In the genomic region with DNA sequence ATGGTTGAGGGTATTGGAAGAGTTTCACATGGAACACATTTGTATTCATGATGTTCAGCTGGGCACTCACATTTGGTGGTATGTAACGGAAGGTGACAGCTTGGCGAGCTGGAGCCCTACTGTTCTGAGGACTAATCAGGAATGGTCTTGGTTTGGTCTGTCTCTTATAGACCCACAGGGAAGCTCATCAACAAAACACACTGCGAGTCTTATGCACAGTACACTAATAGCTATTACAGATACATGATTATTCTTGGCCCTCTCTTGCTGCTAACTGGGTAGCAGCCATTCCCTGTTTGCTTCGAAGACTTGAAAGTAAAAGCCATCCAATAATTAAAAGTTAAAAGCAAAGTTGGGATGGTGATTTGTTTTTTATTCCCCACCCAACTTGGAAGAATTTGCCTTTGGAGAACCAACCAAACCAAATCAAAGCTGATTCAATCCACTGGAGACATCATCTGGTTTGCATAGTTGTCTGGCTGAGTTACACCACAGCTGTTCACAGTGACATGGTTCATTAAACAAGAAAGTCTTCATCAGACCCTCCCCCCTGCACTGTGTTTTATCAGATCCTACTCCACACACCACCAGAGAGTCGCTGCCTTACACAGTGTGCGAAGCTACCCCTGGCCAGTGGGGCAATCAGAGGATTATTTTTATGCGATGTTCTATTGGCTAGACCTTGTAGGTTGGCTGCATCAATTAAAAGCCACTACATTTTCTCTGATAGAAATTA, we compare ENCODE assay signal across 17 mouse cellular contexts.
DNase-seq lines count a peak whose midpoint lies in the region; ATAC-seq and TF ChIP-seq lines count a peak whose summit lies in the region.
"Had no signal": no experiment of that assay in that cellular context is flagged by ENCODE, and none has a peak within 500 bp of the region (broad histone marks: within the 10 kb centered on the region; RNA-seq: fewer than 3 reads in every experiment).

No protein-coding gene starts in this region.

- H3K9ac ChIP-seq in forebrain, embryonic 16.5 days (replicated peaks; ENCODE audit: low read depth, low read length): no peak overlapping the region
- no peak overlapping the region for H3K9ac ChIP-seq in forebrain, embryonic 13.5 days
- H3K9ac ChIP-seq in midbrain, embryonic 16.5 days (ENCODE audit: low read depth, low read length): no peak overlapping the region
- no peak overlapping the region for H3K9ac ChIP-seq in midbrain, embryonic 15.5 days
- no peak overlapping the region for H3K9ac ChIP-seq in hindbrain, embryonic 13.5 days
- no peak overlapping the region for H3K9ac ChIP-seq in lung, postnatal 0 days (replicated peaks; ENCODE audit: low read depth)
- H3K9ac ChIP-seq: heart, embryonic 12.5 days; limb, embryonic 15.5 days had no signal

- no peak overlapping the region for H3K4me3 ChIP-seq in forebrain, embryonic 16.5 days (replicated peaks; ENCODE audit: low read length)
- H3K4me3 ChIP-seq in forebrain, embryonic 13.5 days: no peak overlapping the region
- no peak overlapping the region for H3K4me3 ChIP-seq in midbrain, embryonic 16.5 days (ENCODE audit: low read depth, low read length)
- H3K4me3 ChIP-seq in midbrain, embryonic 15.5 days: no peak overlapping the region
- no peak overlapping the region for H3K4me3 ChIP-seq in hindbrain, embryonic 13.5 days
- no peak overlapping the region for H3K4me3 ChIP-seq in lung, postnatal 0 days (ENCODE audit: low read depth, low read length)
- H3K4me3 ChIP-seq: heart, embryonic 12.5 days; left cerebral cortex, adult 2 months; limb, embryonic 15.5 days had no signal

- H3K9me3 ChIP-seq in forebrain, embryonic 16.5 days (ENCODE audit: control insufficient read depth, low read length): no peaks in the 10 kb centered on the region
- H3K9me3 ChIP-seq in forebrain, embryonic 13.5 days (replicated peaks): no peaks in the 10 kb centered on the region
- no peaks in the 10 kb centered on the region for H3K9me3 ChIP-seq in midbrain, embryonic 16.5 days (replicated peaks; ENCODE audit: control insufficient read depth, low read length, poor library complexity, severe bottlenecking)
- no peaks in the 10 kb centered on the region for H3K9me3 ChIP-seq in midbrain, embryonic 15.5 days
- no peaks in the 10 kb centered on the region for H3K9me3 ChIP-seq in hindbrain, embryonic 13.5 days
- H3K9me3 ChIP-seq in lung, postnatal 0 days (ENCODE audit: low read length): no peaks in the 10 kb centered on the region
- H3K9me3 ChIP-seq: heart, embryonic 12.5 days; limb, embryonic 15.5 days had no signal

- no peaks in the 10 kb centered on the region for H3K27me3 ChIP-seq in forebrain, embryonic 16.5 days (replicated peaks; ENCODE audit: control insufficient read depth, insufficient read depth, low read length)
- H3K27me3 ChIP-seq in forebrain, embryonic 13.5 days: no peaks in the 10 kb centered on the region
- no peaks in the 10 kb centered on the region for H3K27me3 ChIP-seq in midbrain, embryonic 16.5 days (ENCODE audit: control insufficient read depth, insufficient read depth, low read depth, low read length)
- no peaks in the 10 kb centered on the region for H3K27me3 ChIP-seq in midbrain, embryonic 15.5 days (replicated peaks)
- no peaks in the 10 kb centered on the region for H3K27me3 ChIP-seq in hindbrain, embryonic 13.5 days
- H3K27me3 ChIP-seq in lung, postnatal 0 days (replicated peaks; ENCODE audit: insufficient read depth, low read length): no peaks in the 10 kb centered on the region

- H3K27ac ChIP-seq in forebrain, embryonic 16.5 days (ENCODE audit: low read length): no peak overlapping the region
- no peak overlapping the region for H3K27ac ChIP-seq in forebrain, embryonic 13.5 days
- no peak overlapping the region for H3K27ac ChIP-seq in midbrain, embryonic 16.5 days (ENCODE audit: low read length)
- H3K27ac ChIP-seq in midbrain, embryonic 15.5 days: no peak overlapping the region
- no peak overlapping the region for H3K27ac ChIP-seq in hindbrain, embryonic 13.5 days
- no peak overlapping the region for H3K27ac ChIP-seq in lung, postnatal 0 days (ENCODE audit: low read length)
- H3K27ac ChIP-seq: left cerebral cortex, adult 2 months; limb, embryonic 15.5 days; macrophage had no signal

- H3K4me2 ChIP-seq in forebrain, embryonic 16.5 days (ENCODE audit: low read length): no peak overlapping the region
- H3K4me2 ChIP-seq in forebrain, embryonic 13.5 days: no peak overlapping the region
- H3K4me2 ChIP-seq in midbrain, embryonic 16.5 days (ENCODE audit: low read length): no peak overlapping the region
- no peak overlapping the region for H3K4me2 ChIP-seq in midbrain, embryonic 15.5 days
- H3K4me2 ChIP-seq in hindbrain, embryonic 13.5 days: no peak overlapping the region
- H3K4me2 ChIP-seq in lung, postnatal 0 days (replicated peaks; ENCODE audit: low read depth, low read length): no peak overlapping the region
- H3K4me2 ChIP-seq: heart, embryonic 12.5 days; limb, embryonic 15.5 days had no signal

- no peak for TF ChIP-seq EP300 in lung, postnatal 0 days (IDR thresholded peaks at IDR 0.05)

- 82% methylated on average over 7 of the region's 7 CpGs for WGBS in forebrain, embryonic 16.5 days
- 84% methylated on average over 7 of the region's 7 CpGs for WGBS in forebrain, embryonic 13.5 days
- 69% methylated on average over 7 of the region's 7 CpGs for WGBS in midbrain, embryonic 16.5 days
- 64% methylated on average over 7 of the region's 7 CpGs for WGBS in midbrain, embryonic 15.5 days
- WGBS in hindbrain, embryonic 13.5 days: 56% methylated on average over 7 of the region's 7 CpGs
- WGBS in lung, postnatal 0 days: 80% methylated on average over 7 of the region's 7 CpGs

- ATAC-seq in forebrain, embryonic 16.5 days: 0 out of 2 replicates have a peak, but pooled peaks have one; percentile 55
- no peak for ATAC-seq in forebrain, embryonic 13.5 days
- 0 out of 2 replicates have a peak, but pooled peaks have one; percentile 32 for ATAC-seq in midbrain, embryonic 16.5 days
- ATAC-seq in midbrain, embryonic 15.5 days (replicated peaks): no peak
- peak; percentile 56; the same call in 1 of the 2 replicates for ATAC-seq in hindbrain, embryonic 13.5 days (ENCODE audit: low FRiP score)
- no peak for ATAC-seq in lung, postnatal 0 days
- ATAC-seq: intestine, postnatal 0 days had no signal

- no peaks in the 10 kb centered on the region for H3K36me3 ChIP-seq in forebrain, embryonic 16.5 days (ENCODE audit: control insufficient read depth, insufficient read depth)
- no peaks in the 10 kb centered on the region for H3K36me3 ChIP-seq in forebrain, embryonic 13.5 days (ENCODE audit: poor library complexity, severe bottlenecking)
- no peaks in the 10 kb centered on the region for H3K36me3 ChIP-seq in midbrain, embryonic 16.5 days (ENCODE audit: control insufficient read depth, insufficient read depth, low read length)
- no peaks in the 10 kb centered on the region for H3K36me3 ChIP-seq in midbrain, embryonic 15.5 days (replicated peaks)
- no peaks in the 10 kb centered on the region for H3K36me3 ChIP-seq in hindbrain, embryonic 13.5 days
- no peaks in the 10 kb centered on the region for H3K36me3 ChIP-seq in lung, postnatal 0 days (ENCODE audit: insufficient read depth, low read length)
- H3K36me3 ChIP-seq: heart, embryonic 12.5 days; limb, embryonic 15.5 days had no signal

- no peak for TF ChIP-seq CTCF in lung, postnatal 0 days (IDR thresholded peaks at IDR 0.05)

- DNase-seq in retina, embryonic 14.5 days (ENCODE audit: low spot score): peak; percentile 55
- no peak for DNase-seq in adrenal gland, postnatal 10 days
- DNase-seq in lung, postnatal 0 days (ENCODE audit: low spot score): no peak
- DNase-seq: cerebellum, adult 18-20 months; gastrocnemius, postnatal 25 days; heart, postnatal 36 days; lung, adult 18-20 months had no signal

- peaks cover 2% of the 10 kb centered on the region; the same call in 1 of the 2 replicates for H3K4me1 ChIP-seq in forebrain, embryonic 16.5 days (replicated peaks; ENCODE audit: control insufficient read depth, insufficient read depth, low read length)
- H3K4me1 ChIP-seq in forebrain, embryonic 13.5 days: no peaks in the 10 kb centered on the region
- peaks cover 12% of the 10 kb centered on the region; the same call in 1 of the 2 replicates for H3K4me1 ChIP-seq in midbrain, embryonic 16.5 days (ENCODE audit: control insufficient read depth, insufficient read depth, low read length)
- peaks cover 15% of the 10 kb centered on the region; the same call in 1 of the 2 replicates for H3K4me1 ChIP-seq in midbrain, embryonic 15.5 days
- H3K4me1 ChIP-seq in hindbrain, embryonic 13.5 days (replicated peaks): peaks cover 29% of the 10 kb centered on the region
- H3K4me1 ChIP-seq in lung, postnatal 0 days (ENCODE audit: insufficient read depth, low read depth, low read length): no peaks in the 10 kb centered on the region
- H3K4me1 ChIP-seq: heart, embryonic 12.5 days had no signal

Comparison
In these comparisons a context has a peak if more than half of its experiments do, and no peak if none do; other contexts are left out.
1. ATAC-seq: peak in forebrain, embryonic 16.5 days (single experiment), midbrain, embryonic 16.5 days (single experiment) and hindbrain, embryonic 13.5 days (single experiment); none in forebrain, embryonic 13.5 days (single experiment), midbrain, embryonic 15.5 days (single experiment) and lung, postnatal 0 days (single experiment).